Mouse (Mus musculus) frontal cortex, postnatal 25 days (tissue): ENCODE data around the gene Crygc.
A peak's percentile ranks its signal among the peaks of the same experiment; 100 is the strongest.
"Not testable (repeated sequence)": the region's sequence is repeated elsewhere in the genome, so short reads cannot be mapped to it uniquely, and the experiment has no call there.

ENCODE experiments used
- DNase-seq, 2 experiments: peaks; one replicate each; pipeline ENCODE4 v3.0.0; 2022; ENCODE audit warnings: low spot score in 2 of 2

Gene Crygc

DNA sequence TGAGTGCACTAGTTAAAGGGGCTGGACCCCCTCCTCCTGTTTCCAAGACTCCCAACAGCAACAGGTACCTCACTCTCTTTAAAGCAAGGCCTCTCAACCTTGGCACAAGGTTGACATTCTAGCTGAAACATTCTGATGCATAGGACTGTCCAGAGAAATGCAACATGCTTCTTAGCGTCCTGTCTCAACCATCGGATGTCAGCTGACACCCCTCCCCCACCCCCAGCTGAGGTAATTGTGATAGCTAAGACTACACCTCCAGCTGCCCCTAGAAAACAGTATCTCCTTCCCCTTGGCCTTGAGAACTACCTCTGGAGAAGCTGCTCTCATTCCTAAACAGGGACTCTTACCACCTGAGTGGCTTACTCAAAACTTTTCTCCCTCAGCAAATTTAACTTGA is 21.3 kb downstream of the Crygc start:
- no peak for DNase-seq

DNA sequence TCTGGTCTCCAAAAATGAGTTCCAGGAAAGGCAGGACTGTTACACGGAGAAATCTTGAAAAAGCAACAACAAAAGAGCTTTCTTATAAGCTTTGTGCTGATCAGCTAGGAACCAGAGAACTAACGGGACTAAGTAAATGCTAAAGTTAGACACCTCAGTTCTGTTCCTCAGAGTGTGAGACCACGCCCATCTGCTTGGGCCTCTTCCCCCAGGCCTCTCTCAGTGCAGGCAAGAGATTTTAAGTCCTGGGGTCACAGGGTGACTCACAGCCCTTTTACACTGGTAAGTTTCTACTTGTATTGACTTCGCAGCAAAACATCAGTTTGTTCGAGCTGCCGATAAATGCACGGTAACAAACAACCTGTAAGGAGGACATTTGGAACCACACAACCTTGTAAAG is 21.8 kb downstream of the Crygc start:
- no peak for DNase-seq

DNA sequence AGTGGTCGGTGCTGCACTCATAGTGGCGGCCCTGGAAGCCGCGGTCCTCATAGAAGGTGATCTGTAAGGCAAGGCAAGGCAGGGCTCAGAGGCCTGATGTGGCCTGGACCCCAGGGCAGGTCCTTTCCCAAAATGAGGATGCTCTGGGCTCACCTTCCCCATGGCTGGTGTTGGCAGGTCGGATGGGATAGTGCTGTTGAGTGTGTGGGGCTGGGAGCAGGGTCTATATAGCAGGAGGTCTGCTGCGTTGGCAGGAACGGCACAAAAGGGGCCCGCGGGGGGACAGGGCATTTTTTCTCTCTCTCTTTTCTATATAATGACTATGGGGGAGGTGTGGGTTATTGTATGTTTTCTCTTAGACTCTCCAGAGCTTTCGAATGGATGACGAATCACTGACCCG is 22.5 kb downstream of the Crygc start, which contains the start of gene Cryge:
TSS of gene Cryge (minus strand) at position 198 of the 400 bp plus-strand sequence.
- DNase-seq = not testable (repeated sequence)

DNA sequence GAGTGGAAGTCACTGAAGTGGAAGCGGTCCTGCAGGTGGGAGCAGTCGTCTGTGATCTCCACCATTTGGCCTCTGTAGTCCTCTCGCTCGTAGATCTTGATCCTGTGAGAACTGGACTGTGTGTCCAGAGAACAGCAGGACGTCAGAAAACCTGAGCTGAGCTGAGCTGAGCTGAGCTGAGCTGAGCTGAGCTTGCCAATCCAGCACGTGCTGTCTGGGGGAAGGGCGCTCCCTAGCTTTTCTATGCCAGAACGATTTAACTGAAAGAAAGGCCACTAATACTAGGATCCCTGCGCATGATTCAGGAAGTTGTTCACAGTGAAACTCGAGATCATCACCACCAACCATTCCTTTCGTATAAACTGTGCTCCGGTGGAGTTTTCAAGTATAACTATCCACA is 24.7 kb downstream of the Crygc start:
- DNase-seq = no peak

DNA sequence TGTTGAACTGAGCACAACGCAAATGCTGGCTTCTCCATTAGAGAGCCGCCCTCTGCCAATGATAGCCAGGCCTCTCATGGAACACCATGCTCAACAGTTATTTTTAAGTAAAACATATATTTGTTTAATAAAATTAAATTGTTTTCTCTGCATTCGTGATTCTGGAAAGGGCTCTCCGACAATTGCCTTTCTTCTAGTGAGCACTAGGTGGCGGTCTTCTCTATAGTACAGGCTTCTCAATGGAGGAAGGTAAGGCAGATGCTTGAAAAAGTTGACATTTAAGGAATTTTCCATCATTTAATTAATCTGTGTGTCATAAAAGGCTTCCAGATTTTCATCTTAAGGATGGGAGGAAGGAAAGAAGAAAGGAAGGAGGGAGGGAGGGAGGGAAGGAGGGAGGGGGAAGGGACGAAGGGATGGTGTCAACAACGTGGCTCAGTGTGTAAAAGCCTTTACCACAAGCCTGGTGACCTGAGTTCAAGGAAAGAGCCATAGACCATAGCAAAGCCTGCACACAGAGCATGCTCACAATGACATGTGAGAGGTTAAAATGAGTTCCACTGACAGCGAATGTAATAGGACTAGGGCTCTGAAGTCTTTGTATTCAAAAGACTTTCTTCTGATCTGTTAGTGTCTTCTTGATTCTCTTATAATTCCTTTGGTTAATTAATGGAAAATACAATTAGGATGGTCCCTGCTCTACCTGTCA is 26.9 kb downstream of the Crygc start:
- peak in 1 of 2 experiments; percentile 13 for DNase-seq

DNA sequence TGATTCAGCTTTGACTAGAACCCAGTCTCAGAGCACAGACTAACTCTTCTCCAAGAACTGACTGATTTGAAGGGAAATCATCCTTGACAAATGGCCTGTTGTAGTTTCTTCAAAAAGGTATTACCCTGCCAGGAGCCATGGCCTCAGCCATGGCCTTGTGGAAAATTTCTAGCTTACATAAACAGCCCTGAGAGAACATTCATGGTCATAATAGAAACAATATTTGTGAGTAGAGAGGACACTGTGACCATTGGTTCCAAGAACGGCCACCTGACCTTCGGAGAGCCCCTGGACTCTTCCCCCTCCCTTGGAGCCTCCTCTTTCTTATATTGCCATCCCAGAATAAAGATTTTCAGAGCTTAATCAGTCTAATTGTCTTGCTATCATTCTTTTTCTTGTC is 30.1 kb downstream of the Crygc start:
- no peak for DNase-seq

DNA sequence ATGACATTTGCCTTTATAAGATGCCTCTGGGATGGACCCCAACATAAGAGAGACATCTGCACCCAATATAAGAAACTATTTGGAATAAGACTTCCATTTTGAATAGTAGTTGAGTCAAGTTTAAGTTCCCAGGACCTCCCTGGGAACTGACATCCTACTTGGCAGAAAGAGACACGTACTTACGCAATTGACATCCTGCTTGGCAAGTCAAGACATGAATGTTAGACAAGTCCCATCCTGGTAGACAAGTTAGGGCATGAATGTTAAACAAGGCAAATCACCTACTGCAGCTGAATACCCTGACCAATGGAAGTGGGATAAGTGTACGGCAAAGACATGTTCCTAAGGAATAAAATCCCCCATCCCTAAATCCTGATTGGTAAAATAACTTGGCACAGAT is 31.7 kb downstream of the Crygc start:
- no peak for DNase-seq

DNA sequence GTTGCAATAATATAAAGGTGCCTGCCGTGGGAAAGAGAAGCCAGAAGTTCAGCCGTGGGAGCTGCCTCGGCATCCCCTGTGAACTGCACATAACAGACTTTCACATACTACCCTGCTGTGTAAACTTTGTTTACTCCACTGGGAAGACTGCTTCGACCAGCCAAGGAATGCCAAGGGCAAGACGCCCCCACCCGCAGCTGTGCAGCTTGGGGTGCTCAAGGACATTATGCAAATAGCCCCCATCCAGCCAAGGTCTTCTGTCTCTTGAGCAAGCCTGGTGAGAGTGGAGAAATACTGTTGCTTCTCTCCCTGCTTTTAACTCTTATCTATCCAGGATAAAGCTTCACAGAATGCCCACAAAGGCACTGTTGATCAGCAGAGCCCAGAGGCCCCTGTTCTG is 32.7 kb downstream of the Crygc start:
- DNase-seq = no peak

DNA sequence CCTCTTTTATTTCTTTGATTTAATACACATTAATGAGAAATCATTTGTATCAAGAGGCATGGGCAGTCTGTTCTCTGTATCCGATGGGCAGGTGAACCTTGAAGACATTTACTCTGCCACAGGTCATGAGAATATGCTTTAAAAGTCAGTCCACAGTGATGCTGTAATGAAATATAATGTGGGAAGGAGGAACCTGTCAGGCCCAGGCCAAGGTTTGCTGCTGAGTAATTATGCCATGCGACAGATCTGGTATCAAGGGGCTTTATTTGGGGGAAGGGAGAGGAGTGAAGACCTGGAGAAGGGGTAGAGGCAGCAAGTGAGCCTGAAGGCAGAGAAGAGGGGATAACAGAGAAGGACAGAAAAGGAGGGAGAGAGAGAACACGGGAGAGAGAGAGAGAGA is 33.8 kb downstream of the Crygc start:
- DNase-seq = no peak

DNA sequence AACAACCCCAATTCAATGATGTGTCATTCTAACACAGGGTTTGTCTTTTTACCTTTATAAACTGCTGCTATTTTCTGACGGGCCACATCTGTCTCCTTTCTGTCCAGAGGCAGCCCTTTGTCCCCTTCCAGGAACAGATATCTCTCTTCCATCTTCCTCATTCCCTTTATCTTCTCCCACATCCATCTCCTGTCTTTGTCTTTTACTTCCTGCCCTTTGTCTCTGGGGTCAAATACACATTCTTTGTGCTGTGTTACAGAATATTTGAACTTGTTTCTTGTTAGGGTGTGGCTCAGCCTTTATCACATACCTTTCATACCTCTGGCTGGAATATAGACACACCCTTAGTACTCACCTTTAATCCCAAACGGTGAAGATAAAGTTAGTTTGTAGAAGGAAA is 35.9 kb downstream of the Crygc start:
- DNase-seq = no peak

DNA sequence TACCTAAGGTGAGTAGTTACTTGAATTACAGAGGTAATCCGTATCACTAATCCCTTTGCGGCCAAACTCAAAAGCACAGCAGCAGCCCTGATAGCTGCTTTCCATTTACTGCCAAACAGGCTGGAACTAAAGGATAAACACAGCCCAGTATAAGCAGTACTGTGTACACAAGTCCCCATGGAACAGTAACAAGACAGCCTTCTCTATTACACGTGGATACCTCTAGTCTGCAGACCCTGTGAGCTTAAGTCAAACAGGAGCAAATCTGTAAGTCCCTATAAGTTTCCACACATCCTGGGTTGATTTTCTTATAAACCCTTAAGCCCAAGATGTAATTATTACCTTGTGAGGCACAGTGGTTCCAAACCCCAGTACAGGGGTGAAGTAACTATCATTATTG is 38.0 kb downstream of the Crygc start:
- no peak for DNase-seq

DNA sequence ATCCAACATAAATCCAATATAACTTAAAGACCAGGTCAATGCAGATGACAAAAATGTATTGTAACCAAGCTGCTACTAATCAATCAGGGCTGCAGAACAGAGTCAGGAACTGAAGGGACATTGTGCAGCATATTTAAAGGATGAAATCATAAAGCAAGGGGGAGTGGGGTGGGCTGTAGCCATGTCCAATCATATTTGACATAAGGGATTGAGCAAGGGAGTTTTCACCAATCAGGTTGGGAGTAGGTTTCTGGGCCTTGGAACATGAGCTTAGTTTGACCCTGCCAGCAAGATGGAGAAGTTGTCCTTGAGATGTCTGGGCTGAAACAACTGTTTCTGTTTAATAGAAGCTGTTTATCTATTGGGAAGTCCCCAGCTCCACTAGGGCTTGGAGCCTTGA is 40.8 kb downstream of the Crygc start, which contains the start of gene Akr1cl:
TSS of gene Akr1cl (minus strand) at position 119 of the 400 bp plus-strand sequence.
- no peak for DNase-seq

DNA sequence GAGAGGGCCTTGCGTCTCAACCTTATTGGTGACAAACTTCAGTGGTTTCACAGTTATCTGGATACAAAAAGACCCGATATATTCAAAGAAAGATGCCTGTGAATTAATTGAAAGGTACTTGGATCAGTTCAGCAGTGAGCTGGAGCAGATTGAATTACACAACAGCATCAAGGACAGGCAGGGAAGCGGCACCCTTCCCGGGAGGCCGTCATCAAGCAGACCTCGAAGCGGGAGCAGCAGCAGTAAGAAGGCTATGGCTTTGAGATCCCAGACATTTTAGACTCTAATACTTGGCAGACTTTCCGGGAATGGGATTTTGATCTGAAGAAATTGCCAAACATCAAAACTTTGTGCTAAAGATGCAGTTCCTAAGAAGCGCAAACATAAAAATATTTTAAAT is 45.3 kb downstream of the Crygc start:
- no peak for DNase-seq
